Mouse (Mus musculus): ENCODE data around the gene Fut9. TPM values are rescaled to one million over a fixed set of nuclear protein-coding genes. Genes with fewer than 3 reads are reported as not detected.

Fut9 gene
- polyA plus RNA-seq, 1 experiment from 2014 or later: 15.9 TPM

DNA sequence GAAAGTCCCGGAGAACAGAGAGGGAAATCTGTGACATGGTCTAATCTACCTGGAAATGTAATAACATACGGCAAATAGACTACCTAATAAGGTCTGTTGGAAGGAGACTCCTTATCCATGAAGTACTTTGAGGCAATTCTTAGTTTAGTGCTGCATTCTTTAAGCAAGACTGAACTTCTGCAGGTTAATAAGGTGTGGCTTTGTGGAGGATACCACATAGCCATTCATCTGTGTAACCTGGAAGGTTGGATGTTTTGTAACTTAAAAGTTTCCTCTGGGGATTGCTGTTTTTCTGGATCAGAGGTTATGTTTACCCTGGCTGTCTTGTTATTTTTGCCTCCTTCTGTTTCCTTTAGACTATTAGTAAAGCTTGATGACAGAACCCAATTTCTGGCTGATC lies 166.8 kb downstream of the Fut9 start:
- no peak for ATAC-seq (ENCODE audit: low FRiP score, low TSS enrichment)
- Histone ChIP-seq H3K4me1 (ENCODE audit: control insufficient read depth, insufficient read depth, low read length) (no peaks in the 10 kb centered on the region), H3K4me3 (replicated peaks; ENCODE audit: low read depth, low read length) (no peak overlapping the region), H3K27me3 (ENCODE audit: control insufficient read depth, insufficient read depth, low read length) (no peaks in the 10 kb centered on the region), H3K9me3 (ENCODE audit: control insufficient read depth, low read length) (no peaks in the 10 kb centered on the region), H3K4me2 (ENCODE audit: low read length) (no peak overlapping the region), H3K27ac (replicated peaks; ENCODE audit: low read depth, low read length) (no peak overlapping the region), H3K36me3 (ENCODE audit: control insufficient read depth, insufficient read depth, low read length) (no peaks in the 10 kb centered on the region), H3K9ac (replicated peaks; ENCODE audit: low read length) (no peak overlapping the region)
- WGBS: 92% methylated on average over 2 of the region's 2 CpGs
- no peak for DNase-seq

DNA sequence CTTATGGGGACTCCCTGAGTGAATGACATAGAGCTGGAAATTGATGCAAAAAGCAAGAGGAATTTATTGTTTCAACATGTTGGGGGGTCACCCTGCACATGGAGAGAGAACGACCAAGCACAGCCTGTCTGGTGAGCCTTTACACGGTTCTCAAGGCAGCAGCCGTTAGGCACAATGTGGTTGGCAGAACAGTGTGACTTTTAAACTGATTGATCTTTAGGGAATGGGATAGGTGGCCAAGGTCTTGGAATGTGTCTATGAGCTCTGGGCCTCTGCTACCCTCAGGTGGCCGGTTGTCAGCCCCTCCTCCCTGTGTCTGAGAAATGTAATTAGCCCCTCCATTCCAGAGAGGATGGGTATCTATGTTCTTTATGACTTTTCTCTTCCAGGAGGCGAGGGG lies 171.9 kb downstream of the Fut9 start:
- DNase-seq (no peak), ATAC-seq (ENCODE audit: low FRiP score, low TSS enrichment) (no peak)
- Histone ChIP-seq H3K4me3 (replicated peaks; ENCODE audit: low read depth, low read length) (no peak overlapping the region), H3K9ac (replicated peaks; ENCODE audit: low read length) (no peak overlapping the region), H3K4me1 (ENCODE audit: control insufficient read depth, insufficient read depth, low read length) (peaks cover 10% of the 10 kb centered on the region; the same call in 1 of the 2 replicates), H3K27me3 (ENCODE audit: control insufficient read depth, insufficient read depth, low read length) (no peaks in the 10 kb centered on the region), H3K9me3 (ENCODE audit: control insufficient read depth, low read length) (no peaks in the 10 kb centered on the region), H3K36me3 (ENCODE audit: control insufficient read depth, insufficient read depth, low read length) (no peaks in the 10 kb centered on the region), H3K27ac (replicated peaks; ENCODE audit: low read depth, low read length) (no peak overlapping the region), H3K4me2 (ENCODE audit: low read length) (no peak overlapping the region)
- WGBS: 55% methylated on average over 5 of the region's 5 CpGs

GRCm38 (mm10) chr4:25627467-25627866 lies 172.6 kb downstream of the Fut9 start:
- 0 out of 2 replicates have a peak overlapping the region, but pooled peaks have one; percentile 28 for H3K27ac ChIP-seq (replicated peaks; ENCODE audit: low read depth, low read length)
- 84% methylated on average over 9 of the region's 9 CpGs for WGBS
- DNase-seq (peak; percentile 64), ATAC-seq (ENCODE audit: low FRiP score, low TSS enrichment) (peak; percentile 75)
- H3K4me3 ChIP-seq (replicated peaks; ENCODE audit: low read depth, low read length): no peak overlapping the region
- peaks cover 10% of the 10 kb centered on the region; the same call in 1 of the 2 replicates for H3K4me1 ChIP-seq (ENCODE audit: control insufficient read depth, insufficient read depth, low read length)
- no peaks in the 10 kb centered on the region for H3K36me3 ChIP-seq (ENCODE audit: control insufficient read depth, insufficient read depth, low read length)
- H3K4me2 ChIP-seq (ENCODE audit: low read length): no peak overlapping the region
- no peaks in the 10 kb centered on the region for H3K27me3 ChIP-seq (ENCODE audit: control insufficient read depth, insufficient read depth, low read length)
- no peaks in the 10 kb centered on the region for H3K9me3 ChIP-seq (ENCODE audit: control insufficient read depth, low read length)
- no peak overlapping the region for H3K9ac ChIP-seq (replicated peaks; ENCODE audit: low read length)

DNA sequence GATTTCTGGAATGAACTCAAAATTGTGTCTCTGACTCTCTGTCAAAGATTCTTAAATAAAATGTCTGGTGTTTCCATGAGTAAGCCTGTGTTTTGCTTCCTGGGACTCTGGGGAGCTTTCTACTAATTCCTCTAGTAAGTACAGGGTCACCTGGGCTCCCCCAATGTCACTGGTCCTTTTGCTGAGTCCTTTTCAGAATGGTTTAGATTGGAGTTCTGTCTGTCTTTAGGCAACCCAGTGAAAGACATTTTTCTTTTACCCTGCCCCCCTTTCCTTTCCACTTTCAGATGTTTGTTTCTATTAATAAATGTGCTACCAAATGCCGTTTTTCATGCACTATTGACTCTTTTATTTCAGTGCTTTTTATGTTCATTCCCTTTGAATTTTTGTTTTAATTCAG lies 173.0 kb downstream of the Fut9 start:
- DNase-seq (no peak), ATAC-seq (ENCODE audit: low FRiP score, low TSS enrichment) (no peak)
- WGBS: 13% methylated on average over 1 of the region's 1 CpGs
- H3K27me3 ChIP-seq (ENCODE audit: control insufficient read depth, insufficient read depth, low read length): no peaks in the 10 kb centered on the region
- H3K9me3 ChIP-seq (ENCODE audit: control insufficient read depth, low read length): no peaks in the 10 kb centered on the region
- H3K27ac ChIP-seq (replicated peaks; ENCODE audit: low read depth, low read length): 0 out of 2 replicates have a peak overlapping the region, but pooled peaks have one; percentile 28
- no peak overlapping the region for H3K4me3 ChIP-seq (replicated peaks; ENCODE audit: low read depth, low read length)
- no peak overlapping the region for H3K9ac ChIP-seq (replicated peaks; ENCODE audit: low read length)
- H3K36me3 ChIP-seq (ENCODE audit: control insufficient read depth, insufficient read depth, low read length): no peaks in the 10 kb centered on the region
- H3K4me1 ChIP-seq (ENCODE audit: control insufficient read depth, insufficient read depth, low read length): peaks cover 10% of the 10 kb centered on the region; the same call in 1 of the 2 replicates
- H3K4me2 ChIP-seq (ENCODE audit: low read length): no peak overlapping the region

DNA sequence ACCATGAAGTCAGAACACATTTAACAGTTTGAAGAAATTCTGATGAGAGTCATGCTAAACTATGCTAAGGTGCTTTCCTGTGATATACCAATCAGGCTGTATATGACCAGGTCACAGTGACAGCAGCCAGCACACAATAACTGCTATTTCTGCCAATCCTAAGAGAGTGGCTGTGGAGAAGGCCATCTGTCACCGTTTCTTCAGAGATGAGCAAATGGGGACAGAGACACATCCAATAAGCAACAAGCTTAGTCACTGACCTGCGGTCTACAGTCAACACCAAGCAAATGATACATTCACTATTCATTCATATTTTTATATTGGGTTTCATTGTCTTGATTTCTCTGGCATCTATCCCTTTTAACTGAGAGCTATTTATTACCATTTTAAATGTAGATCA lies 176.9 kb downstream of the Fut9 start:
- no peak for ATAC-seq (ENCODE audit: low FRiP score, low TSS enrichment)
- no peaks in the 10 kb centered on the region for H3K9me3 ChIP-seq (ENCODE audit: control insufficient read depth, low read length)
- no peak overlapping the region for H3K4me3 ChIP-seq (replicated peaks; ENCODE audit: low read depth, low read length)
- DNase-seq: no peak
- WGBS: 96% methylated on average over 2 of the region's 2 CpGs
- H3K36me3 ChIP-seq (ENCODE audit: control insufficient read depth, insufficient read depth, low read length): no peaks in the 10 kb centered on the region
- no peak overlapping the region for H3K9ac ChIP-seq (replicated peaks; ENCODE audit: low read length)
- H3K4me2 ChIP-seq (ENCODE audit: low read length): no peak overlapping the region
- no peak overlapping the region for H3K27ac ChIP-seq (replicated peaks; ENCODE audit: low read depth, low read length)
- peaks cover 10% of the 10 kb centered on the region; the same call in 1 of the 2 replicates for H3K4me1 ChIP-seq (ENCODE audit: control insufficient read depth, insufficient read depth, low read length)
- no peaks in the 10 kb centered on the region for H3K27me3 ChIP-seq (ENCODE audit: control insufficient read depth, insufficient read depth, low read length)

DNA sequence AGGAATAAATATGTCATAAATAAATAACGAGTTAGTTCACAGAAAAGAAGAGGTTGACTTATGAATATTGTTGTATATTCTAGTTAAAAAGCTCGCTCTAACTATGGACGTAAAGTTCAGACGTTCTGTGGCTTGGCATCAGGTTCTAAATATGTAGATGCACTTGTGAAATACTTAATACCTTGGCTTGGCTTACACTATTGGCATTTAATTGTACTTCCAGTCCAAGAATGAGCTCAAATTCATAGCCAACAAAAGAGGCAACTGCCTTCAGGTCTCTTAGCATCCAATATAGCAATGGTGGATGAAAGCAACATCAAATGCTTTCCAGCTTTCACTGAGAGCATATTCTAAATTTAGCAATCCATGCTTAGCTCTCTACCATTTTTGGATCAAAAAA lies 182.7 kb downstream of the Fut9 start:
- no peak overlapping the region for H3K9ac ChIP-seq (replicated peaks; ENCODE audit: low read length)

DNA sequence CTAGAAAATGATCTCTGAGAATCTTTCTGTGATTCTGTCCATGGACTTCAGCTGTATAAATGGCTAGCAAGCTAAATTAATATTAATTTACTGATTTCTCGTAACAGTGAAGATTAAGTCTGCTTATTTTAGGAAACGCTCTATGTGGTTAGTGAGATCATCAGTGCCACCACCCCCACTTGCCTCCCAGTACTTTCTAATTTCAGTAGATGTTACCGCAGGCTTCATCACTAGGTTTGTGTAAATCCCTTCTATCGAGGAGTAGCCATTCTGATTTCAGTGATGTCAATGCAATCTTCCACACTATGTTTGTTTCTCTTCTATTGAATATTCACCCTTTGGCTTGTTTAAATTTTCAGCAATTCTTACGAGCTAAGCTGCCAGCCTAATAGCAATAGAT lies 186.6 kb downstream of the Fut9 start:
- DNase-seq (no peak), ATAC-seq (ENCODE audit: low FRiP score, low TSS enrichment) (no peak)
- H3K4me1 ChIP-seq (ENCODE audit: control insufficient read depth, insufficient read depth, low read length): no peaks in the 10 kb centered on the region
- H3K4me3 ChIP-seq (replicated peaks; ENCODE audit: low read depth, low read length): no peak overlapping the region
- H3K27me3 ChIP-seq (ENCODE audit: control insufficient read depth, insufficient read depth, low read length): no peaks in the 10 kb centered on the region
- no peak overlapping the region for H3K9ac ChIP-seq (replicated peaks; ENCODE audit: low read length)
- no peak overlapping the region for H3K4me2 ChIP-seq (ENCODE audit: low read length)
- no peak overlapping the region for H3K27ac ChIP-seq (replicated peaks; ENCODE audit: low read depth, low read length)
- WGBS: 88% methylated on average over 5 of the region's 5 CpGs
- H3K36me3 ChIP-seq (ENCODE audit: control insufficient read depth, insufficient read depth, low read length): no peaks in the 10 kb centered on the region
- no peaks in the 10 kb centered on the region for H3K9me3 ChIP-seq (ENCODE audit: control insufficient read depth, low read length)

More for the DNA sequence above, 182.7 kb downstream of the Fut9 start:
- H3K4me2 ChIP-seq (ENCODE audit: low read length): no peak overlapping the region
- H3K4me3 ChIP-seq (replicated peaks; ENCODE audit: low read depth, low read length): no peak overlapping the region
- no peaks in the 10 kb centered on the region for H3K9me3 ChIP-seq (ENCODE audit: control insufficient read depth, low read length)
- WGBS: 93% methylated on average over 4 of the region's 4 CpGs
- no peaks in the 10 kb centered on the region for H3K27me3 ChIP-seq (ENCODE audit: control insufficient read depth, insufficient read depth, low read length)
- ATAC-seq (ENCODE audit: low FRiP score, low TSS enrichment) (no peak), DNase-seq (no peak)
- H3K4me1 ChIP-seq (ENCODE audit: control insufficient read depth, insufficient read depth, low read length): no peaks in the 10 kb centered on the region
- H3K36me3 ChIP-seq (ENCODE audit: control insufficient read depth, insufficient read depth, low read length): no peaks in the 10 kb centered on the region
- H3K27ac ChIP-seq (replicated peaks; ENCODE audit: low read depth, low read length): no peak overlapping the region

GRCm38 (mm10) chr4:25610481-25610880 lies 189.6 kb downstream of the Fut9 start:
- ATAC-seq (ENCODE audit: low FRiP score, low TSS enrichment): no peak

DNA sequence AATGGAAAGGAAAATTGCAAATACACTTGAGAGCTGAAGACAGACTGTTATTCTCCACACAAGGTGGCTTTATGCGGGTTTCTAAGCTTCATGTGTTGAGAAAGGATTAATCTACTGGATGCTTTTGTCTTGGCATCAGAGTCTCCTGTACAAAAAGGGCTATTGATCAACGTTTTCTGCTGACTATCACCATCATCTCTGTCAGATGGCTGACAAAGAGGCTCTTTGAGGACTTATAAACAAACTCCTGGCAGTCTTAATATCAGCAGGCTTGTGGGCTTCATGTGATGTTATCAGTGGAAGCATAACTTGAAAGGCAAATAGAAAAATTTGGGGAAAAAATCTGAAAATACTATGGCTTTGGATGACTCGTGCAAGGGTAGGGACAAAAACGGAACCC lies 206.8 kb downstream of the Fut9 start:
- Histone ChIP-seq H3K4me1 (ENCODE audit: control insufficient read depth, insufficient read depth, low read length) (no peaks in the 10 kb centered on the region), H3K4me2 (ENCODE audit: low read length) (no peak overlapping the region), H3K4me3 (replicated peaks; ENCODE audit: low read depth, low read length) (no peak overlapping the region), H3K27me3 (ENCODE audit: control insufficient read depth, insufficient read depth, low read length) (no peaks in the 10 kb centered on the region), H3K36me3 (ENCODE audit: control insufficient read depth, insufficient read depth, low read length) (no peaks in the 10 kb centered on the region), H3K27ac (replicated peaks; ENCODE audit: low read depth, low read length) (no peak overlapping the region), H3K9me3 (ENCODE audit: control insufficient read depth, low read length) (no peaks in the 10 kb centered on the region), H3K9ac (replicated peaks; ENCODE audit: low read length) (no peak overlapping the region)
- ATAC-seq (ENCODE audit: low FRiP score, low TSS enrichment) (no peak), DNase-seq (no peak)
- 72% methylated on average over 4 of the region's 4 CpGs for WGBS

More at GRCm38 (mm10) chr4:25610481-25610880, 189.6 kb downstream of the Fut9 start:
- Histone ChIP-seq H3K9me3 (ENCODE audit: control insufficient read depth, low read length) (no peaks in the 10 kb centered on the region), H3K4me2 (ENCODE audit: low read length) (no peak overlapping the region), H3K27ac (replicated peaks; ENCODE audit: low read depth, low read length) (no peak overlapping the region), H3K27me3 (ENCODE audit: control insufficient read depth, insufficient read depth, low read length) (no peaks in the 10 kb centered on the region), H3K4me1 (ENCODE audit: control insufficient read depth, insufficient read depth, low read length) (no peaks in the 10 kb centered on the region), H3K36me3 (ENCODE audit: control insufficient read depth, insufficient read depth, low read length) (no peaks in the 10 kb centered on the region), H3K4me3 (replicated peaks; ENCODE audit: low read depth, low read length) (no peak overlapping the region), H3K9ac (replicated peaks; ENCODE audit: low read length) (no peak overlapping the region)
- WGBS: 58% methylated on average over 2 of the region's 2 CpGs
- no peak for DNase-seq

Data from midbrain, embryonic 14.5 days (tissue).